Mouse (Mus musculus): ENCODE measurements around the gene Csrp3.

- TF ChIP-seq GATA1 (IDR thresholded peaks at IDR 0.05; ENCODE audit: borderline replicate concordance, low read length) (no peak), GATA2 (IDR thresholded peaks at IDR 0.05; ENCODE audit: borderline replicate concordance, low read depth, low read length) (no peak), CTCF (IDR thresholded peaks at IDR 0.05; ENCODE audit: low read depth, low read length) (no peak)
Observed at GRCm38 (mm10) chr7:48887973-48888372, 40.1 kb upstream of the Csrp3 start.
